Mouse (Mus musculus): ENCODE measurements at regions not wholly inside any gene's neighbourhood (a gene's known extent, or its start where the extent isn't known, plus 50 kb on each side); places are given as distances from the start of the nearest gene placed in this dataset.

DNA sequence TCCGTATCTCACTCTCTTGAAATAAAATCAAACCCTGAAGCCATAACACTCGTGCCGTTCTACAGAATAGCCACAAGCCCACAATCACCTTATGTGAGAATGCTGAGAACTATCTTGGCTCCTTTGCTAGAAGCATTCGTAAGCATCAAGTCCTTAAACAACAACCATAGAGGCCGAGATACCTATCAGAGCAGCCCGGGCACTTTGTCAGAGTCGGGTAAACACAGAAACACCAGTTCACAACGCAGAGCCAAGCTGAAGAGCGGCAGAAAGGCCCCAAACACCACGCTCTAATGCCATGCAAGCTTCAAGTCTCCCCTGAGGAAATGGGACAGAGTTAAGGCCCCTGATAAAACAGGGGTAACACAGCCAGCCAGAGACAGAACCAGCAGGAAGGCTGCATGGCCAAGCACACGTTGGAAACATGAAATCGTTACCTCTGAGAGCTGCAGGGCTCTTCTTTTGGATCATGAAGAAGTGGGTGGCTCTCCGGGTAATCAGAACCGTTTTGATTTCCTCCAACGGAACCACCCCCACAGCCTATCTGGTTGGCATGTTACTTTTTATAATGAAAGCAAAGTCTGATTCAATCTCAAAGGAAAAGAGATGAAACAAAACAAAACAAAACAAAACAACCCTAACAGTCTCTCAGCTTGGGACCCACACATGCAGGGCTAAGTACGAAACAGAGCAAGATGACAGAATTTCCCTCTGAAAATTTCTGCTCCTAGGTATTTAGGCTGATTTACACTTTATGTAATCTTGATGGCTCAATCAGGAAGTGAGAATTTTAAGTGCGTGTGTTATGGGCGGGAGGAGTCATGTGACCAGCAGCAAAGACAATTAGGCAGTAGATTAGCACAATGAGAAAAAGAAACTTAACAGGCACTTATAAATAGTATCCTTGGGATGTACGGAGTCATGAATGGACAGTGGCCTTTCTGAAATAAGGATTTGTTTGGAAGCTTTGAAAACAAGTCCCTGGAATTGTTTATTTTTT, 155.8 kb upstream of the Klf14 start:
- 0 out of 2 replicates have a peak, but pooled peaks cover 2% of the 10 kb centered on the region for H3K9me3 ChIP-seq (replicated peaks; ENCODE audit: control insufficient read depth, low read length)
- H3K27ac ChIP-seq (ENCODE audit: low read length), result peak overlapping the region; percentile 62

DNA sequence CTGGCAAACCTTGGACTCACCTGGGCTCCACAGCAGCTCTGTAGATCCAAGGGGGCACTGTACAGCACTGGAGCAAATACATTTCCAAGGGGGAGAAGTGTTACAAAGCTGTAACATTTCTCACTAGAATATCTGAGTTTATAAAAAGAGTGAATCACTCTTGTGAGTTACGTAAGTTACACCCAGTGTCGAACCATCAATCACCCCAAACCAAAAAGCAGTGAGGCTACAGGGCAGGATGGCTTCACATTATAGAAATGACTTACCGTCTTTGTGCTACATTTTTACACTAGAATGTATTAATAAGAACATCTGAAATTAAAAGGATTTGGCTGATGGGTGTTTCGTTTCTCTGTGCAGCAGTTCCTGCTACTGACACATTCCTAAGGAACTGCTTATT, 156.7 kb upstream of the Klf14 start:
- Histone ChIP-seq H3K36me3 (ENCODE audit: control insufficient read depth, insufficient read depth) (no peaks in the 10 kb centered on the region), H3K9me3 (replicated peaks; ENCODE audit: control insufficient read depth, low read length) (no peaks in the 10 kb centered on the region), H3K4me3 (ENCODE audit: low read depth, low read length) (no peak overlapping the region), H3K27me3 (ENCODE audit: control insufficient read depth, insufficient read depth, low read depth, low read length) (no peaks in the 10 kb centered on the region), H3K4me1 (ENCODE audit: control insufficient read depth, low read depth, low read length) (peaks cover 30% of the 10 kb centered on the region), H3K9ac (ENCODE audit: low read depth, low read length) (no peak overlapping the region), H3K27ac (ENCODE audit: low read length) (0 out of 2 replicates have a peak overlapping the region, but pooled peaks have one; percentile 41), H3K4me2 (ENCODE audit: low read depth, low read length) (no peak overlapping the region)
- WGBS (ENCODE audit: insufficient replicate concordance), result 73% methylated on average over 4 of the region's 4 CpGs
- no peak for ATAC-seq (ENCODE audit: low read depth)

More for the DNA sequence above, 155.8 kb upstream of the Klf14 start:
- Histone ChIP-seq H3K36me3 (ENCODE audit: control insufficient read depth, insufficient read depth) (no peaks in the 10 kb centered on the region), H3K4me1 (ENCODE audit: control insufficient read depth, low read depth, low read length) (peaks cover 30% of the 10 kb centered on the region), H3K27me3 (ENCODE audit: control insufficient read depth, insufficient read depth, low read depth, low read length) (no peaks in the 10 kb centered on the region), H3K9ac (ENCODE audit: low read depth, low read length) (peak overlapping the region; percentile 33; the same call in 1 of the 2 replicates), H3K4me3 (ENCODE audit: low read depth, low read length) (peak overlapping the region; percentile 31), H3K4me2 (ENCODE audit: low read depth, low read length) (peak overlapping the region; percentile 40)
- peak; percentile 14; the same call in 1 of the 2 replicates for ATAC-seq (ENCODE audit: low read depth)
- 37% methylated on average over 19 of the region's 19 CpGs for WGBS (ENCODE audit: insufficient replicate concordance)

DNA sequence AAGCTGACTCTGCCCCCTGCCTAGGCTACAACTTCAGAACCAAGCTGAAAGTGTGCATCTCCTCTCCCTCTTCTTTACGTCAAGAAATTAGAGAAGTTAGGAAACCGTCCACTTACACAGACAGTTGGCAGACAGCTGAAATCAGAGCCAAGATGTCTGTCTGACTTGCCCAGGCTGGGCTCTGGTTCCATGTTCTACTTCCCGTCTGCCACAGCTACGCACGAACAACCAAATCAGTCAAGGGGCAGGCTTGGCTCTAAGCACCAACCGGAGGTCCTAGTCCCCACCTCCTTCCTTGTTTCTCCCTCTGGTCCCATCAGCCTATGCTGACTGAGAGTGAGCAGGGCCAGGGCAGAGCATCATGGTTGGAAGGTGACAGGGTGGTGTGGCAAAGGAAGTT, 157.5 kb upstream of the Klf14 start:
- Histone ChIP-seq H3K9me3 (replicated peaks; ENCODE audit: control insufficient read depth, low read length) (no peaks in the 10 kb centered on the region), H3K27ac (ENCODE audit: low read length) (no peak overlapping the region), H3K36me3 (ENCODE audit: control insufficient read depth, insufficient read depth) (no peaks in the 10 kb centered on the region), H3K9ac (ENCODE audit: low read depth, low read length) (no peak overlapping the region), H3K27me3 (ENCODE audit: control insufficient read depth, insufficient read depth, low read depth, low read length) (no peaks in the 10 kb centered on the region), H3K4me3 (ENCODE audit: low read depth, low read length) (no peak overlapping the region), H3K4me2 (ENCODE audit: low read depth, low read length) (no peak overlapping the region), H3K4me1 (ENCODE audit: control insufficient read depth, low read depth, low read length) (peaks cover 30% of the 10 kb centered on the region)
- WGBS (ENCODE audit: insufficient replicate concordance), result 33% methylated on average over 6 of the region's 6 CpGs
- ATAC-seq (ENCODE audit: low read depth), result no peak; the same call in 1 of the 2 replicates

DNA sequence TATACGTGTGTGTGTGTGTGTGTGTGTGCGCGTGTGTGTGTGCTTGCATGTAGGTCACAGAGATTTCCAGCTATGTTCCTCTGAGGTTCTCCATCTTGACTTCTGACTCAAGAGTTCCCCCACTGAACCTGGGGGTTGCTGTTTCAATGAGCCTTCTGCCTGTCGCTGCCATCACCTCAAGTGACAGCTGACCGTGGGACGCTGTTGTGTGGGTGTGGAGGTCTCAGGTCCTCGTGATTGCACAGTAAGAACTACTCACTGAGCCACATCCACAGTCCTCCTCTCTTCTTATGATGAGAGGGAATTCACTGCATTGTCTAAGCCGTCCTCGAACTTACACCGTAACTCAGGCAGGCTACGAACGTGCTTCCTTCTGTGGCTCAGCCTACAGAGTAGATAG, 158.8 kb upstream of the Klf14 start:
- Histone ChIP-seq H3K27ac (ENCODE audit: low read length) (no peak overlapping the region), H3K4me2 (ENCODE audit: low read depth, low read length) (no peak overlapping the region), H3K9ac (ENCODE audit: low read depth, low read length) (no peak overlapping the region), H3K36me3 (ENCODE audit: control insufficient read depth, insufficient read depth) (no peaks in the 10 kb centered on the region), H3K4me3 (ENCODE audit: low read depth, low read length) (no peak overlapping the region), H3K4me1 (ENCODE audit: control insufficient read depth, low read depth, low read length) (peaks cover 23% of the 10 kb centered on the region), H3K27me3 (ENCODE audit: control insufficient read depth, insufficient read depth, low read depth, low read length) (no peaks in the 10 kb centered on the region), H3K9me3 (replicated peaks; ENCODE audit: control insufficient read depth, low read length) (no peaks in the 10 kb centered on the region)
- 70% methylated on average over 12 of the region's 12 CpGs for WGBS (ENCODE audit: insufficient replicate concordance)
- ATAC-seq (ENCODE audit: low read depth), result no peak

DNA sequence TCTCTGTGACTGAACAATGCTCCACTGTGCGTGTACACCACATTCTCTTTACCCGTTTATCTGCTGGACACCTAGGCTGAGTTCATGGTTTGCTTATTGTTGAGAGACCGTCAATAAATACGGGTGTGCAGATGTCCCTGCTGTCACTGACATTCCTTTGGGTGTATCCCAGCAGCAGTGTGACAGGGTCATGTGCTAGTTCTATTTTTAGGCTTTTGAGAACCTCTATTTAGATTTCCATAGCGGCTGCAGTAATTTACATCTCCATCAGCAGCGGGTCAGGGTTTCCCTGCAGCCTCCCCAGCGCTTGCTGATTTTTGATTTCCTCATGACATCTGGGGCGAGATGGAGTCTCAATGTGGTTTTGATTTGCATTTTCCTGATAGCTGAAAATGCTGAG, 162.1 kb upstream of the Klf14 start:
- H3K36me3 ChIP-seq (ENCODE audit: control insufficient read depth, insufficient read depth), result no peaks in the 10 kb centered on the region
- peaks cover 9% of the 10 kb centered on the region for H3K4me1 ChIP-seq (ENCODE audit: control insufficient read depth, low read depth, low read length)
- no peaks in the 10 kb centered on the region for H3K27me3 ChIP-seq (ENCODE audit: control insufficient read depth, insufficient read depth, low read depth, low read length)
- 75% methylated on average over 8 of the region's 8 CpGs for WGBS (ENCODE audit: insufficient replicate concordance)
- no peaks in the 10 kb centered on the region for H3K9me3 ChIP-seq (replicated peaks; ENCODE audit: control insufficient read depth, low read length)
- no peak overlapping the region for H3K9ac ChIP-seq (ENCODE audit: low read depth, low read length)
- no peak for ATAC-seq (ENCODE audit: low read depth)
- H3K27ac ChIP-seq (ENCODE audit: low read length), result no peak overlapping the region
- no peak overlapping the region for H3K4me2 ChIP-seq (ENCODE audit: low read depth, low read length)
- no peak overlapping the region for H3K4me3 ChIP-seq (ENCODE audit: low read depth, low read length)

DNA sequence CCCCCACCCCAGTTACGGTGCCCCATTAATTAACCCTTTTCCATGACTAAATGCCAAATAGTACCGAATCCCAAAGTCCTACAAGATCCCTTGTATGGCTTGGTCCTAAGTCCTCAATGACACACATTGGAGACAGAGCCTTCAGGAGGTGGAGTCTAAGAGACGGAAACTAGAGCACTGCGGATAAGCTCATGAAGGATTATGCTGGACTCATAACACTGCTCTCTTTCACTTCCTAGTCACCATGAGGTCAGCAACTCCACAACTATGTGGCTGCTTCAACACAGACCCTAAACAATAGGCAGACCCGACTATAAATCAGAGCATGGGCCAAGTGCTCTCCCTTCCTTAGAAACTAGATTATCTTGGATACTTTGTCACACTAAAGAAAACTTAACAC, 164.0 kb upstream of the Klf14 start:
- Histone ChIP-seq H3K4me1 (ENCODE audit: control insufficient read depth, low read depth, low read length) (peaks cover 12% of the 10 kb centered on the region), H3K4me2 (ENCODE audit: low read depth, low read length) (no peak overlapping the region), H3K9ac (ENCODE audit: low read depth, low read length) (no peak overlapping the region), H3K9me3 (replicated peaks; ENCODE audit: control insufficient read depth, low read length) (no peaks in the 10 kb centered on the region), H3K4me3 (ENCODE audit: low read depth, low read length) (no peak overlapping the region), H3K27ac (ENCODE audit: low read length) (no peak overlapping the region), H3K36me3 (ENCODE audit: control insufficient read depth, insufficient read depth) (no peaks in the 10 kb centered on the region), H3K27me3 (ENCODE audit: control insufficient read depth, insufficient read depth, low read depth, low read length) (no peaks in the 10 kb centered on the region)
- 54% methylated on average over 5 of the region's 5 CpGs for WGBS (ENCODE audit: insufficient replicate concordance)
- no peak for ATAC-seq (ENCODE audit: low read depth)

DNA sequence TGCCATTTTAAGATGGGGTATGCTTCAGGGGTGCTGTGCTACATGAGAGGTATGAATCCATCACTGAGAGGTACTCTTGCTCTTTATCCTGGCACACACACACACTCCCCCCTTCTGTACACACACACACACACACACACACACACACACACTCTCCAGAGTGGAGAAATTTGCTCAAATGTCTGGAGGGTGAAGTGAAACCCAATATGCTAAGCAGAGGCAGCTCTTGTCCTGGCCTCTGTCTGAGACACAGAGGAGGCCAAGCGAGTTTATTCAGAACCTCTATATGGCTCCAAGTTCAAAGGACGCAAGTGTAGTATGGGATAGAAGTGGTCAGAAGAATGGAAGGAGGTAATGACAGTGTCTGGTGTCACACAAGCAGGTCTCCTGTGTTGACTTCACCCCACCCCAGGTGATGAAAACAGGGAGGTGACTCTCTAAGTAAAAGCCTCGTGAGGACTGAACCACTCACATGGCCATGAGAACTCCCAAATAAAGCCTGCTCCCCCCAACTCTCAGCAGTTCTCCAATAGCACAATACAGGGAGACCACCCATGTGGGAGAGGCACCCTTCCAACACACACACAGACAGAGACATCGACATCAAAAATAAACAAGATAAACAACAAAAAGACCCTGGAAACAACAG, 164.6 kb upstream of the Klf14 start:
- Histone ChIP-seq H3K4me1 (ENCODE audit: control insufficient read depth, low read depth, low read length) (peaks cover 12% of the 10 kb centered on the region), H3K27me3 (ENCODE audit: control insufficient read depth, insufficient read depth, low read depth, low read length) (no peaks in the 10 kb centered on the region), H3K9ac (ENCODE audit: low read depth, low read length) (no peak overlapping the region), H3K36me3 (ENCODE audit: control insufficient read depth, insufficient read depth) (no peaks in the 10 kb centered on the region), H3K4me2 (ENCODE audit: low read depth, low read length) (no peak overlapping the region), H3K27ac (ENCODE audit: low read length) (no peak overlapping the region), H3K9me3 (replicated peaks; ENCODE audit: control insufficient read depth, low read length) (no peaks in the 10 kb centered on the region), H3K4me3 (ENCODE audit: low read depth, low read length) (no peak overlapping the region)
- ATAC-seq (ENCODE audit: low read depth), result no peak
- WGBS (ENCODE audit: insufficient replicate concordance), result 60% methylated on average over 4 of the region's 4 CpGs

DNA sequence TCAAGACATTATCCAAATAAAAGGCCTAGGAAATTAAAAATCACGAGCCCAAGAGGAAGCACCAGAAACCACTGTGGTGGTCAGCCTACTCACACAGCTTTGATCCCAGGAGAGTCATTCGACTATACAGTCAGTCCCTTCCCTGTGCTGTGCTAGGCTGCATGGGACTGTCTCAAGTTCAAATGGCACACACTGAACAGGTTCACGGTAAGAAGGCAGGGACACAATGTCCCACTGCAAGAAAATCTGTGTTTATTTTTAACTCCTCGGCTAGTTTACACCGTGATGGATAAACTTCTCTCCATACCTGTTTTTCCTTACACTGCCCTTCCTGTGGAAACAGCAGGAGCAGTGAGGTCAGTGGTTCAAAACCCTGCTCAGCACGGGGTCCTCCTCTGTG, 165.2 kb upstream of the Klf14 start:
- no peak overlapping the region for H3K4me2 ChIP-seq (ENCODE audit: low read depth, low read length)
- no peak overlapping the region for H3K27ac ChIP-seq (ENCODE audit: low read length)
- no peaks in the 10 kb centered on the region for H3K27me3 ChIP-seq (ENCODE audit: control insufficient read depth, insufficient read depth, low read depth, low read length)
- H3K4me1 ChIP-seq (ENCODE audit: control insufficient read depth, low read depth, low read length), result peaks cover 12% of the 10 kb centered on the region
- no peak overlapping the region for H3K4me3 ChIP-seq (ENCODE audit: low read depth, low read length)
- 39% methylated on average over 6 of the region's 6 CpGs for WGBS (ENCODE audit: insufficient replicate concordance)
- H3K9me3 ChIP-seq (replicated peaks; ENCODE audit: control insufficient read depth, low read length), result no peaks in the 10 kb centered on the region
- H3K9ac ChIP-seq (ENCODE audit: low read depth, low read length), result no peak overlapping the region
- no peak for ATAC-seq (ENCODE audit: low read depth)
- H3K36me3 ChIP-seq (ENCODE audit: control insufficient read depth, insufficient read depth), result no peaks in the 10 kb centered on the region

DNA sequence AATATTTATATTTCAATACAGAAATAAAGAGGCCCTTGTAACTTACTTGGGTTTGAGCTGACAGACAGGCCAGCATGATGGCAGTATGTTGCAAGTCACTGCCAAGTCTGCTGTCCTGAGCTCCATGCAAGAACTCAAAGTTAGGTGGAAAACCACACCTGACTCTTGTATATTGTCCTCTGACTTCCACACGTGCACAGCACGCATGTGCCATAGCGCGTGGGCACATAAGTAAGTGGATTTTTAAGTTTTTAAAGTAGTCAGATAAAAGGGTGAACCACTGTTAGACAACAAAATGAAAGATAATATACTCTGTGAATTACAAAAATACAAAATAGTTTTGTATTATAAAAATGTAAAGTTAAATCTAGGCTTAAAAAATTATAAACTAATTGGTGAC, 166.0 kb upstream of the Klf14 start:
- no peaks in the 10 kb centered on the region for H3K27me3 ChIP-seq (ENCODE audit: control insufficient read depth, insufficient read depth, low read depth, low read length)
- no peak for ATAC-seq (ENCODE audit: low read depth)
- no peaks in the 10 kb centered on the region for H3K36me3 ChIP-seq (ENCODE audit: control insufficient read depth, insufficient read depth)
- H3K4me2 ChIP-seq (ENCODE audit: low read depth, low read length), result peak overlapping the region; percentile 38
- no peaks in the 10 kb centered on the region for H3K9me3 ChIP-seq (replicated peaks; ENCODE audit: control insufficient read depth, low read length)
- H3K9ac ChIP-seq (ENCODE audit: low read depth, low read length), result no peak overlapping the region
- 43% methylated on average over 4 of the region's 4 CpGs for WGBS (ENCODE audit: insufficient replicate concordance)
- H3K27ac ChIP-seq (ENCODE audit: low read length), result no peak overlapping the region
- H3K4me3 ChIP-seq (ENCODE audit: low read depth, low read length), result peak overlapping the region; percentile 68
- peaks cover 12% of the 10 kb centered on the region for H3K4me1 ChIP-seq (ENCODE audit: control insufficient read depth, low read depth, low read length)

Data from liver, embryonic 16.5 days (tissue).